Mouse (Mus musculus) G1E (cell line): ENCODE data around the gene Cln5.

Experiments used
- CTCF ChIP-seq: IDR thresholded peaks from 2 replicates; pipeline ENCODE4 v1.5.1; 2012; ENCODE audit warnings: low read depth, low read length, inconsistent platforms, mixed read lengths
- GATA1 ChIP-seq: IDR thresholded peaks from 2 replicates; pipeline ENCODE4 v1.6.1; 2012; ENCODE audit warnings: borderline replicate concordance, low read length, inconsistent platforms, mixed read lengths
- POLR2AphosphoS5 ChIP-seq: IDR thresholded peaks from 2 replicates; pipeline ENCODE4 v1.6.1; 2012; ENCODE audit warnings: low read depth, low read length, inconsistent platforms; ENCODE audit not compliant: insufficient replicate concordance
- TAL1 ChIP-seq: conservative IDR thresholded peaks from 2 replicates; pipeline ENCODE4 v1.6.1; 2012; ENCODE audit warnings: low read depth, low read length, inconsistent platforms, mixed read lengths

DNA sequence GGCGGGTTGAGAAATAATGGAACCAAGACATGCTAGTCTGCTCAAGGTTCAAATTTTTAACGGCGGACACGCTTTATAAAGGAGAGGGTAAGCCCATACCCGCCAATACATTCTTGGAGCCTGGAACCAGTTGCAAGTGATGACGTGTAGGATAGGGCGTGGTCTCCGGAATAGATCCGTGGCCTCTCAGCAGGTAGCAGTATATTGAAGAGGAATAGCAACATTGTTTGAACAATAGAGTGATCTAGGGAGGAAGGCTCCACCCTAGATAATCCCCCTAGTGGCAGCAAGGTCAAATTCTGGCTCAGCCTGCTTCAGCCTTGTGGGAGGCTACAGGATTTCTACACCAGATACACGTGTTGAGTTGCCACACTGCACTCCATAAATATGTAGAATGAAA, 10.5 kb upstream of the Cln5 start:
- TF ChIP-seq TAL1 (no peak), POLR2AphosphoS5 (no peak), GATA1 (no peak), CTCF (no peak)
